Mouse (Mus musculus): Measurements from ENCODE around the gene Prrx2. TPM values are rescaled to one million over a fixed set of nuclear protein-coding genes. Genes with fewer than 3 reads are reported as not detected.
"Not testable (repeated sequence)": the region's sequence is repeated elsewhere in the genome, so short reads cannot be mapped to it uniquely, and the experiment has no call there.

Prrx2 gene
- polyA plus RNA-seq, 1 experiment from 2014 or later, result 58.8 TPM

- H3K36me3 ChIP-seq, result no peaks in the 10 kb centered on the region
- H3K9me3 ChIP-seq (replicated peaks), result no peaks in the 10 kb centered on the region
- no peak for ATAC-seq (ENCODE audit: insufficient number of reproducible peaks, low FRiP score)
- H3K4me3 ChIP-seq, result no peak overlapping the region
- WGBS, result 22% methylated on average over 14 of the region's 14 CpGs
- H3K4me2 ChIP-seq, result no peak overlapping the region
- peak overlapping the region; percentile 72 for H3K27ac ChIP-seq (ENCODE audit: poor library complexity, severe bottlenecking)
- peaks cover 32% of the 10 kb centered on the region for H3K4me1 ChIP-seq (replicated peaks)
- no peaks in the 10 kb centered on the region for H3K27me3 ChIP-seq (replicated peaks)
- 0 out of 2 replicates have a peak overlapping the region, but pooled peaks have one; percentile 51 for H3K9ac ChIP-seq
Measured at GRCm38 (mm10) chr2:30927844-30928628, 93.3 kb downstream of the Prrx2 start.

- Histone ChIP-seq H3K36me3 (no peaks in the 10 kb centered on the region), H3K4me1 (replicated peaks) (peaks cover 32% of the 10 kb centered on the region), H3K4me3 (peak overlapping the region; percentile 29), H3K4me2 (peak overlapping the region; percentile 68), H3K27me3 (replicated peaks) (no peaks in the 10 kb centered on the region), H3K9me3 (replicated peaks) (no peaks in the 10 kb centered on the region), H3K9ac (no peak overlapping the region), H3K27ac (ENCODE audit: poor library complexity, severe bottlenecking) (no peak overlapping the region)
- WGBS, result 30% methylated on average over 12 of the region's 12 CpGs
- ATAC-seq (ENCODE audit: insufficient number of reproducible peaks, low FRiP score), result peak; percentile 81
Measured at GRCm38 (mm10) chr2:30928893-30929482, 94.2 kb downstream of the Prrx2 start.

GRCm38 (mm10) chr2:30929483-30930045 is 94.8 kb downstream of the Prrx2 start, which contains the start of gene Ptges:
Gene Ptges (minus strand): TSS chr2:30929863.
- Histone ChIP-seq H3K27me3 (replicated peaks) (no peaks in the 10 kb centered on the region), H3K27ac (ENCODE audit: poor library complexity, severe bottlenecking) (no peak within 1 kb of the TSS), H3K36me3 (no peaks in the 10 kb centered on the region), H3K4me3 (peak within 1 kb of the TSS; percentile 29), H3K9ac (peak within 1 kb of the TSS; percentile 47), H3K9me3 (replicated peaks) (no peaks in the 10 kb centered on the region), H3K4me1 (replicated peaks) (peaks cover 32% of the 10 kb centered on the region), H3K4me2 (peak within 1 kb of the TSS; percentile 68)
- WGBS, result 2% methylated on average over 23 of the region's 23 CpGs
- peak; percentile 49 for ATAC-seq (ENCODE audit: insufficient number of reproducible peaks, low FRiP score)

GRCm38 (mm10) chr2:30930846-30931245 is 96.1 kb downstream of the Prrx2 start:
- H3K27me3 ChIP-seq (replicated peaks); H3K9me3 ChIP-seq (replicated peaks); H3K4me3 ChIP-seq; H3K9ac ChIP-seq; H3K4me2 ChIP-seq; H3K36me3 ChIP-seq; ATAC-seq (ENCODE audit: insufficient number of reproducible peaks, low FRiP score); H3K27ac ChIP-seq (ENCODE audit: poor library complexity, severe bottlenecking): not testable (repeated sequence)
- peaks cover 32% of the 10 kb centered on the region for H3K4me1 ChIP-seq (replicated peaks)
- 80% methylated on average over 2 of the region's 2 CpGs for WGBS

Other genes starting within 250 kb of the Prrx2 start
- 1.4 and 2.0 TPM in 2 replicates for gene Cstad, start 239.9 kb upstream of the Prrx2 start, polyA plus RNA-seq (2016; fragmentation: Nextera tagmentation; extraction: Ambion mirVana)
- gene 1700001O22Rik, start 31.3 kb upstream of the Prrx2 start, polyA plus RNA-seq (2016; fragmentation: Nextera tagmentation; extraction: Ambion mirVana), result 1.0 and 2.2 TPM in 2 replicates
- 77.2 and 78.8 TPM in 2 replicates for gene Ntmt1, start 27.1 kb upstream of the Prrx2 start, polyA plus RNA-seq (2016; fragmentation: Nextera tagmentation; extraction: Ambion mirVana)
- 24.2 and 25.5 TPM in 2 replicates for gene Asb6, start 4.6 kb upstream of the Prrx2 start, polyA plus RNA-seq (2016; fragmentation: Nextera tagmentation; extraction: Ambion mirVana)
- gene Ptges, start 94.9 kb downstream of the Prrx2 start, polyA plus RNA-seq (2016; fragmentation: Nextera tagmentation; extraction: Ambion mirVana), result 2.3 and 4.3 TPM in 2 replicates
- 25.1 and 25.8 TPM in 2 replicates for gene Tor1b, start 118.0 kb downstream of the Prrx2 start, polyA plus RNA-seq (2016; fragmentation: Nextera tagmentation; extraction: Ambion mirVana)
- 56.4 TPM in 2 replicates for gene Tor1a, start 133.0 kb downstream of the Prrx2 start, polyA plus RNA-seq (2016; fragmentation: Nextera tagmentation; extraction: Ambion mirVana)
- gene BC005624, start 147.2 kb downstream of the Prrx2 start, polyA plus RNA-seq (2016; fragmentation: Nextera tagmentation; extraction: Ambion mirVana), result 33.8 and 35.5 TPM in 2 replicates
- 27.4 and 27.9 TPM in 2 replicates for gene Usp20, start 147.3 kb downstream of the Prrx2 start, polyA plus RNA-seq (2016; fragmentation: Nextera tagmentation; extraction: Ambion mirVana)

Measured in heart, embryonic 12.5 days (tissue).